Mouse (Mus musculus) heart, adult 2 months (tissue): ENCODE measurements at regions not wholly inside any gene's neighbourhood (a gene's known extent, or its start where the extent isn't known, plus 50 kb on each side); places are given as distances from the start of the nearest gene placed in this dataset.

Source experiments
- CTCF ChIP-seq: fragments of 200-600 bp; IDR thresholded peaks from 2 replicates; pipeline ENCODE4 v1.8.1; 2022; ENCODE audit warnings: antibody characterized with exemption, mild to moderate bottlenecking, moderate library complexity
- EP300 ChIP-seq: fragments of 200-500 bp; IDR thresholded peaks from 2 replicates; pipeline ENCODE4 v1.6.1; 2011; ENCODE audit warnings: low read depth, low read length, control low read depth; ENCODE audit not compliant: insufficient read depth
- POLR2A ChIP-seq: fragments of 200-500 bp; IDR thresholded peaks from 2 replicates; pipeline ENCODE4 v1.6.1; 2011; ENCODE audit warnings: mild to moderate bottlenecking, low read depth, low read length, control low read depth; ENCODE audit not compliant: insufficient read depth

DNA sequence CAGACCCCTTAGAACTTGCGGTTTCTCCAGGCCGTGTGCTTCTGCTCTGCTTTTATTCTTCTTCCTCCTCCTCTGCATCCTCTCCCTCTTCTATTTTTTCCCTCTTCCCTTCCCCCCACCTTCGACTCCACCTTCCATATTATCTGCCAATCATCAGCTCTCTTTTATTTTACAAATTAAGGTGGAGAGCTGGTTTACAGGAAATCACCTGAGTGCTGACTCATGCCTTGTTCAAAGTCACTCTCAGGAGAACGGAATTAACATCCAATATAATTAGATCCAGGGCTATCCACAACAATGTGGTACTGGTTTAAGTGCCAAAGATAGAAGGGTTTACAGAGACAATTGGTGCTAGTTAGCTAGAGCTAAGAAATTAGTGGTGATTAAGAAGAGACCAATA is 523.1 kb upstream of the Dmac1 start:
- TF ChIP-seq EP300 = no peak
- no peak for TF ChIP-seq CTCF
- no peak for TF ChIP-seq POLR2A
